Mouse (Mus musculus) limb, embryonic 15.5 days (tissue): Measurements from ENCODE around the gene Gm17402. TPM values are rescaled to one million over a fixed set of nuclear protein-coding genes. Genes with fewer than 3 reads are reported as not detected.

Experiments used
- ATAC-seq: fragments of 200-750 bp; cut with Nextera tagmentation; 2 replicates; pipeline ENCODE4 v1.8.0; 2017; ENCODE audit warnings: low read depth, moderate TSS enrichment; ENCODE audit not compliant: insufficient number of reproducible peaks, low FRiP score, low TSS enrichment
- H3K27ac ChIP-seq: fragments of 300-500 bp; sonication (generic); 2 replicates; pipeline ENCODE4 v1.5.1; 2015; ENCODE audit warnings: moderate library complexity, mild to moderate bottlenecking, inconsistent platforms
- H3K27me3 ChIP-seq: fragments of 300-500 bp; sonication (generic); 2 replicates; pipeline ENCODE4 v1.6.1; 2015; ENCODE audit warnings: inconsistent platforms
- H3K36me3 ChIP-seq: fragments of 300-500 bp; sonication (generic); 2 replicates; pipeline ENCODE4 v1.6.1; 2015; ENCODE audit warnings: inconsistent platforms
- H3K4me1 ChIP-seq: fragments of 300-500 bp; sonication (generic); 2 replicates; pipeline ENCODE4 v1.6.1; 2015; ENCODE audit warnings: inconsistent platforms
- H3K4me2 ChIP-seq: fragments of 300-500 bp; sonication (generic); 2 replicates; pipeline ENCODE4 v1.6.1; 2015; ENCODE audit warnings: mild to moderate bottlenecking, inconsistent platforms
- H3K4me3 ChIP-seq: fragments of 300-500 bp; sonication (generic); 2 replicates; pipeline ENCODE4 v1.5.1; 2015; ENCODE audit warnings: mild to moderate bottlenecking, inconsistent platforms
- H3K9ac ChIP-seq: fragments of 300-500 bp; sonication (generic); 2 replicates; pipeline ENCODE4 v1.6.1; 2015; ENCODE audit warnings: inconsistent platforms
- H3K9me3 ChIP-seq: fragments of 300-500 bp; sonication (generic); 2 replicates; pipeline ENCODE4 v1.6.1; 2016; ENCODE audit warnings: inconsistent platforms
- WGBS: fragments of 180-500 bp; shearing (Covaris S2); methylation state at CpG from one replicate; pipeline ENCODE4 v1.1.7; 2015; 5-methylcytosine and 5-hydroxymethylcytosine counted together
- polyA plus RNA-seq: library from polyadenylated mRNA; unstranded; fragments of >200 nt; fragmentation: Nextera tagmentation; extraction: Ambion mirVana; gene quantifications from 2 replicates; pipeline ENCODE4 v1.2.1, GENCODE M21; 2015

Gene Gm17402
- polyA plus RNA-seq, 1 experiment from 2014 or later = not detected

- H3K27ac ChIP-seq = no peak overlapping the region
- 35% methylated on average over 3 of the region's 5 CpGs for WGBS
These were observed 22.7 kb downstream of the Gm17402 start for GRCm38 (mm10) chr3:67352128-67352762.

DNA sequence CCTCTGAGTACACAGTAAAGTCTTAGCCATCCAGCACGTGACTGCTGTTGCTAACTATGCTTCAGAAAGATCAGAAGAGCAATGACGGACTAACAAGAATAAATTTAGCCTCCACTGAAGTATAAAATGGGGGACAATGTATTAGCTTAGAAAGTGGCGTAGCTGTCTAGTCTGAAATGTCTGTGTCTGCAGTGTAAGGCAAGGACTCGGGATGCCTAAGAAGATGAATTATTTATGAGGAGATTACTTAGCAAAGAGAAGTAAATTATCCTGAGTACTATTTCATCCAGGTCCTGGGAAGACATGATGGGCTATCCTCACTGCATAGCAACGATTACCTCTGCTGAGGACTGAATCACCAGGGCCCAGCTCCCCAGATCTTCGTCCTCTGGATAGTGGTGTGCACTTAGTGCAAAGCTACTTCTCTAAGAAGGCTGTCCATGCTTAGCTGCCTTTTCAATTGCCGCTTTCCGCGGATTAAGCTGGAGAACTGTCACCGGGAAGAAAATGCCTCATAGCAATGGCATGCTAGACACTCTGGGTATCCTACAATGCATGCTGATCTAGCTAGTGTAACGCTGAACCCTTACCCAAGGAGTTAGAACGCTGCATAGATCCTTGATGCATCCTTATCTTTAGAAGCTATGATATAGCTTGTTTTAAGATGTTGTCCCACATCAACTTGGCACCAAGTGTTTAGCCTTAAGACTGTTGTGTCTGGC, 23.4 kb downstream of the Gm17402 start:
- Histone ChIP-seq H3K9ac (no peak overlapping the region), H3K9me3 (no peaks in the 10 kb centered on the region), H3K4me3 (no peak overlapping the region), H3K4me1 (no peaks in the 10 kb centered on the region), H3K27me3 (no peaks in the 10 kb centered on the region), H3K4me2 (no peak overlapping the region), H3K27ac (no peak overlapping the region), H3K36me3 (peaks cover 4% of the 10 kb centered on the region; the same call in 1 of the 2 replicates)
- WGBS = 83% methylated on average over 12 of the region's 12 CpGs
- ATAC-seq = no peak

More at GRCm38 (mm10) chr3:67352128-67352762, 22.7 kb downstream of the Gm17402 start:
- Histone ChIP-seq H3K9me3 (no peaks in the 10 kb centered on the region), H3K27me3 (no peaks in the 10 kb centered on the region), H3K4me1 (no peaks in the 10 kb centered on the region), H3K36me3 (peaks cover 11% of the 10 kb centered on the region), H3K4me2 (no peak overlapping the region), H3K4me3 (no peak overlapping the region), H3K9ac (no peak overlapping the region)
- no peak for ATAC-seq

- 71% methylated on average over 2 of the region's 2 CpGs for WGBS
- no peaks in the 10 kb centered on the region for H3K27me3 ChIP-seq
- ATAC-seq = no peak
These were observed 28.3 kb downstream of the Gm17402 start for GRCm38 (mm10) chr3:67346674-67347073.

DNA sequence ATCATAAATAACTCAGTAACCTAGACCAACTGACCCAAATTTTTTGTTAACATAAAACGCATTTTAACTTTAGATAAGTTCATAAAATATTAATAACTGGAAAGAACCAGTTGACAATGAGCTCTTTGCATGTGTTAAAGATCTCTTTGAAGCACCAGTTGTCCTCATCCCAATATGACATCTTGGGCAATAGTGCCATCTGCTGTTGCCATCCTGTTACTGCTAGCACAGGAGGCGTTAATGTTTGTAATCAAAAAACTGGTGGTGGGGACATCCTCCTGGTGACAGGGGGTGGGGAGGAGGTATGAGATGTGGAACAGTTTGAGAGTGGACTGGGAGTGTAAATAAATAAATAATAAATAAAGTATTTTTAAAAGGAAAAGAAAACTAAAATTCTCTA, 30.4 kb downstream of the Gm17402 start:
- Histone ChIP-seq H3K4me3 (no peak overlapping the region), H3K36me3 (no peaks in the 10 kb centered on the region), H3K9me3 (no peaks in the 10 kb centered on the region), H3K27me3 (no peaks in the 10 kb centered on the region), H3K4me1 (no peaks in the 10 kb centered on the region), H3K4me2 (no peak overlapping the region), H3K27ac (no peak overlapping the region), H3K9ac (no peak overlapping the region)
- ATAC-seq = no peak
- 13% methylated on average over 2 of the region's 2 CpGs for WGBS

More at GRCm38 (mm10) chr3:67346674-67347073, 28.3 kb downstream of the Gm17402 start:
- Histone ChIP-seq H3K4me3 (no peak overlapping the region), H3K9ac (no peak overlapping the region), H3K4me1 (no peaks in the 10 kb centered on the region), H3K4me2 (no peak overlapping the region), H3K9me3 (no peaks in the 10 kb centered on the region), H3K27ac (no peak overlapping the region), H3K36me3 (no peaks in the 10 kb centered on the region)

DNA sequence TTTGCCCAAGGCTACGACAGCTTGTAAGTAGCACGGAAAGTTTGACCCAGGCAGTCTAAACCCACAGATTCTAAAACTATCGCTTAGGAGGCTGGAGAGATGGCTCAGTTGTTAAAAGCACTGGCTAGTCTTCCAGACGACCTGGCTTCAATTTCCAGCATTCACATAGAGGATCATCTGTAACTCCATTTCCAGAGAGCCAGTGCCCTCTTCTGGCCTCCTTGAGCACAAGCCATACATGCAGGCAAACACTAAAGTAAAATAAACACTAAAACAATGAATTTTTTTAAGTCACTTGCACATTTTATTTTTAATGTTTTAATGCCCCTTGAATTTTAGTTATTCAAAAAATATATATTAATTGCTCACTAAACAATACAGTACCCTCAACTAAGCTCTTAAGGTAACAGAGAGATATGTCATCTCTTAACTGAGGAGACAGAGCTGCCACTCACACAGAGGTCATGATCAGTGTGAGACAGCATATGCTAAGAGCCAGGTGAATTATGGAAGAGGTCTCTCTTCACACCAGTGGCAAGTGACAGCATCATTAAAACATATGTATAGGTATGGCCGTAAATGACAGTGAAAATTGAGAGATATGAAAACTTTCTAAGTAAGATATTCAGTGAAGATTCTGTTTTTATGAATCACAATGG, 31.8 kb downstream of the Gm17402 start:
- H3K9me3 ChIP-seq = no peaks in the 10 kb centered on the region
- no peaks in the 10 kb centered on the region for H3K27me3 ChIP-seq
- no peaks in the 10 kb centered on the region for H3K4me1 ChIP-seq
- WGBS = 32% methylated on average over 5 of the region's 5 CpGs
- no peak overlapping the region for H3K9ac ChIP-seq
- no peaks in the 10 kb centered on the region for H3K36me3 ChIP-seq
- H3K27ac ChIP-seq = no peak overlapping the region
- H3K4me2 ChIP-seq = no peak overlapping the region
- no peak overlapping the region for H3K4me3 ChIP-seq
- ATAC-seq = no peak

DNA sequence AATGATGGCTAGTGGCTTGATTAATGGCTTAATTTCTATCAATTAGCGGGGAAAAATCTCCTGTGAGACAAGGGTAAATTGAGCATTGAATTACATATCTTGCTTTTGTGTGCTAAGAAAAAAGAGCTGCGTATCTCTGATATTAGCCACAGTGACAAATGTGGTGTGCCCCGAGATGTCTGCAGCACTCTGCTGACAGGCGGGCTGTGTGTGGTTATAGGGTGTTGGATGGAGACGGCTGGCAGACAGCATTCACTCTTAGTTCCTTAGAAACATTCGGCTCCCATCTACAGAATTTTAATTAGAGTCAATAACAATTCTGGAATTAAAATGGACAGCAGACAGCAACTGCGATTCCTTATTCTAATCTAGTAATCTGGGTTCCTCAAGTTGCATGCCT, 34.0 kb downstream of the Gm17402 start:
- Histone ChIP-seq H3K9ac (no peak overlapping the region), H3K27ac (no peak overlapping the region), H3K4me1 (no peaks in the 10 kb centered on the region), H3K4me3 (no peak overlapping the region), H3K9me3 (no peaks in the 10 kb centered on the region), H3K4me2 (no peak overlapping the region), H3K36me3 (no peaks in the 10 kb centered on the region), H3K27me3 (no peaks in the 10 kb centered on the region)
- 60% methylated on average over 7 of the region's 7 CpGs for WGBS
- no peak for ATAC-seq

DNA sequence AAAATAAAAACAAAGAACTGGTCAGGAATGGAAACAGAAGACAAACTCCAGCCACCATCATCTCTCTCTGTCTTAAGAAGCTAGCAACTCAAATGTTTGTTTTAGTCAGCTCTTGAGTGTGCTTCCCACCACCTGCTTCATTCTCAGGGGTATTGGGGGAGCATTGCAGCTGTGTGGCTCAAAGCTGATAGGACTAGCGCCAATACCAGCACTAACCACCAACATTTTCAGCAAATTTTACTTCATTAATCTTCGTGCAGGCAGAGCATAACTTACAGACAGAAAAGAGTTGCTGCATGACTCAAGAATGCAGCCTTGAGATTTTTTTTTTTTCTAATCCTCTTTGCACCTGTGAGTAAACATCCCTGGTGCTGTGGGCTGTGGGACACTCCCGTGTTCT, 35.4 kb downstream of the Gm17402 start:
- ATAC-seq = no peak
- WGBS = 60% methylated on average over 3 of the region's 3 CpGs

DNA sequence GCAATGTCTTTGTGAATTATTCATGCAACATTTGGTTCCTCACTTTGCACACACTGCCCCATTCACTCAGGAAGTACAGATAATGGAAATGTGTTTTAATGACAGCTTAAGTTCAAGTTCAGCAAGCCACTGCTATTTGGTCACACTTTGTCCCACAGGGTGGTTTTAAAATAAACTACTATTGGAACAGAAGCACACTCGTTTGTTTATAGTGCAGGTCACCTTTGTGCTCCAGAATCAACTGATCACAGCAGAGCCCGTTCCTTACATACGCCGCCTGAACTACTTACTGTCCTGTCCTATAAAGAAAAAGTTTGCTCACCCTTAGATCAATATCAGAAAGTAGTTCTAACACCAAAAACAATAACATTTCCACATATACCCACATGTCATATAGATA, 52.5 kb downstream of the Gm17402 start:
- WGBS = 79% methylated on average over 4 of the region's 4 CpGs
- H3K36me3 ChIP-seq = no peaks in the 10 kb centered on the region

More for the DNA sequence above, 35.4 kb downstream of the Gm17402 start:
- Histone ChIP-seq H3K36me3 (no peaks in the 10 kb centered on the region), H3K4me1 (no peaks in the 10 kb centered on the region), H3K9ac (no peak overlapping the region), H3K4me3 (no peak overlapping the region), H3K27me3 (no peaks in the 10 kb centered on the region), H3K27ac (no peak overlapping the region), H3K9me3 (no peaks in the 10 kb centered on the region), H3K4me2 (no peak overlapping the region)

More for the DNA sequence above, 52.5 kb downstream of the Gm17402 start:
- Histone ChIP-seq H3K9me3 (no peaks in the 10 kb centered on the region), H3K4me2 (no peak overlapping the region), H3K4me3 (no peak overlapping the region), H3K9ac (no peak overlapping the region), H3K4me1 (no peaks in the 10 kb centered on the region), H3K27me3 (no peaks in the 10 kb centered on the region), H3K27ac (no peak overlapping the region)
- ATAC-seq = no peak

Other genes with a start within 250 kb of the Gm17402 start
- gene Mlf1, start 1.1 kb downstream of the Gm17402 start, polyA plus RNA-seq = 18.8 and 34.0 TPM in 2 replicates
- 35.5 and 41.5 TPM in 2 replicates for gene Gfm1, start 54.9 kb upstream of the Gm17402 start, polyA plus RNA-seq
- 122 and 128 TPM in 2 replicates for gene Lxn, start 88.8 kb upstream of the Gm17402 start, polyA plus RNA-seq
- 9.8 and 14.1 TPM in 2 replicates for gene Rarres1, start 140.4 kb upstream of the Gm17402 start, polyA plus RNA-seq
- gene Mfsd1, start 207.6 kb upstream of the Gm17402 start, polyA plus RNA-seq = 57.4 and 58.5 TPM in 2 replicates